Mouse (Mus musculus) gastrocnemius, adult 18-20 months (tissue): ENCODE results near the gene Traf4. TPM values are rescaled to one million over a fixed set of nuclear protein-coding genes. Genes with fewer than 3 reads are reported as not detected.
"Not testable (repeated sequence)": the region's sequence is repeated elsewhere in the genome, so short reads cannot be mapped to it uniquely, and the experiment has no call there.

ENCODE experiments used
- DNase-seq: peaks from one replicate; pipeline ENCODE4 v3.0.0; 2021; ENCODE audit warnings: low spot score
- total RNA-seq, 2 experiments: library from RNA; stranded (reverse); gene quantifications; 2 replicates each; pipeline ENCODE4 v1.2.3; 2021

The Traf4 gene
- total RNA-seq, 2 experiments from 2014 or later: 2.0 to 2.2 TPM

GRCm38 (mm10) chr11:78143520-78143919 lies 21.9 kb downstream of the Traf4 start:
- DNase-seq: no peak

- no peak for DNase-seq
Observed at GRCm38 (mm10) chr11:78140665-78141064, 24.7 kb downstream of the Traf4 start.

- no peak for DNase-seq
Observed at GRCm38 (mm10) chr11:78138023-78138422, 27.4 kb downstream of the Traf4 start.

GRCm38 (mm10) chr11:78137584-78137983 lies 27.8 kb downstream of the Traf4 start:
- DNase-seq: no peak

GRCm38 (mm10) chr11:78136132-78136531 lies 29.3 kb downstream of the Traf4 start:
- no peak for DNase-seq

GRCm38 (mm10) chr11:78135314-78135713 lies 30.1 kb downstream of the Traf4 start:
- DNase-seq: not testable (repeated sequence)

- no peak for DNase-seq
Observed at GRCm38 (mm10) chr11:78134344-78134743, 31.0 kb downstream of the Traf4 start.

- no peak for DNase-seq
Observed at GRCm38 (mm10) chr11:78133915-78134314, 31.5 kb downstream of the Traf4 start.

- no peak for DNase-seq
Observed at GRCm38 (mm10) chr11:78129458-78129857, 35.9 kb downstream of the Traf4 start.

- DNase-seq: no peak
Observed at GRCm38 (mm10) chr11:78126739-78127138, 38.6 kb downstream of the Traf4 start.

GRCm38 (mm10) chr11:78125691-78126090 lies 39.7 kb downstream of the Traf4 start:
- DNase-seq: no peak

- no peak for DNase-seq
Observed at GRCm38 (mm10) chr11:78123782-78124181, 41.6 kb downstream of the Traf4 start.

GRCm38 (mm10) chr11:78122815-78123214 lies 42.6 kb downstream of the Traf4 start:
- DNase-seq: no peak

GRCm38 (mm10) chr11:78121176-78121575 lies 44.2 kb downstream of the Traf4 start:
- DNase-seq: no peak

GRCm38 (mm10) chr11:78119898-78120297 lies 45.5 kb downstream of the Traf4 start:
- DNase-seq: no peak

GRCm38 (mm10) chr11:78118467-78118866 lies 46.9 kb downstream of the Traf4 start:
- DNase-seq: no peak

- no peak for DNase-seq
Observed at GRCm38 (mm10) chr11:78116146-78116410, 49.3 kb downstream of the Traf4 start.

GRCm38 (mm10) chr11:78115367-78116145 lies 49.8 kb downstream of the Traf4 start:
- DNase-seq: peak; percentile 94

- DNase-seq: no peak
Observed at GRCm38 (mm10) chr11:78114676-78115366, 50.6 kb downstream of the Traf4 start.

- DNase-seq: no peak
Observed at GRCm38 (mm10) chr11:78113616-78114015, 51.8 kb downstream of the Traf4 start.
